Mouse (Mus musculus) thymus, postnatal 14 days (tissue): Measurements from ENCODE around the gene Pom121l2.

Experiments used
- DNase-seq: peaks from one replicate; pipeline ENCODE4 v3.0.0; 2021

The Pom121l2 gene

GRCm38 (mm10) chr13:22020901-22021339 is 39.9 kb downstream of the Pom121l2 start:
- DNase-seq: peak; percentile 50

- DNase-seq: no peak
Observed at GRCm38 (mm10) chr13:22021581-22021980, 40.6 kb downstream of the Pom121l2 start.

GRCm38 (mm10) chr13:22022241-22022640 is 41.2 kb downstream of the Pom121l2 start:
- peak; percentile 73 for DNase-seq

- DNase-seq: peak; percentile 90
Observed at GRCm38 (mm10) chr13:22026058-22027031, 45.4 kb downstream of the Pom121l2 start.

GRCm38 (mm10) chr13:22028673-22029460 is 47.9 kb downstream of the Pom121l2 start:
- DNase-seq: peak; percentile 89

- no peak for DNase-seq
Observed at GRCm38 (mm10) chr13:22029928-22030327, 48.9 kb downstream of the Pom121l2 start.

- DNase-seq: no peak
Observed at GRCm38 (mm10) chr13:22030493-22030892, 49.5 kb downstream of the Pom121l2 start.

GRCm38 (mm10) chr13:22033741-22034442 is 52.9 kb downstream of the Pom121l2 start:
- no peak for DNase-seq

- no peak for DNase-seq
Observed at GRCm38 (mm10) chr13:22034443-22035266, 53.7 kb downstream of the Pom121l2 start.

GRCm38 (mm10) chr13:22035267-22036148 is 54.5 kb downstream of the Pom121l2 start, which contains the start of the genes Hist1h2ah and Hist1h2bk:
Gene Hist1h2ah (minus strand): TSS chr13:22035568.
Gene Hist1h2bk (plus strand): TSS chr13:22035870.
- DNase-seq: peak; percentile 86

- DNase-seq: no peak
Observed at GRCm38 (mm10) chr13:22036149-22036956, 55.4 kb downstream of the Pom121l2 start.

- no peak for DNase-seq
Observed at GRCm38 (mm10) chr13:22036986-22037385, 56.0 kb downstream of the Pom121l2 start.

- no peak for DNase-seq
Observed at GRCm38 (mm10) chr13:22037415-22037814, 56.4 kb downstream of the Pom121l2 start.
